Mouse (Mus musculus) layer of hippocampus, postnatal 36 days (tissue): ENCODE measurements around the gene Elf2. TPM values are rescaled to one million over a fixed set of nuclear protein-coding genes. Genes with fewer than 3 reads are reported as not detected.
A peak's percentile ranks its signal among the peaks of the same experiment; 100 is the strongest.
"Not testable (repeated sequence)": the region's sequence is repeated elsewhere in the genome, so short reads cannot be mapped to it uniquely, and the experiment has no call there.

ENCODE experiments used
- DNase-seq, 2 experiments: peaks; one replicate each; pipeline ENCODE4 v3.0.0; 2022
- total RNA-seq, 2 experiments: library from RNA; stranded (reverse); gene quantifications; 2 replicates each; pipeline ENCODE4 v1.2.3; 2021

Gene Elf2
- total RNA-seq, 2 experiments from 2014 or later: 50.2 to 52.0 TPM

DNA sequence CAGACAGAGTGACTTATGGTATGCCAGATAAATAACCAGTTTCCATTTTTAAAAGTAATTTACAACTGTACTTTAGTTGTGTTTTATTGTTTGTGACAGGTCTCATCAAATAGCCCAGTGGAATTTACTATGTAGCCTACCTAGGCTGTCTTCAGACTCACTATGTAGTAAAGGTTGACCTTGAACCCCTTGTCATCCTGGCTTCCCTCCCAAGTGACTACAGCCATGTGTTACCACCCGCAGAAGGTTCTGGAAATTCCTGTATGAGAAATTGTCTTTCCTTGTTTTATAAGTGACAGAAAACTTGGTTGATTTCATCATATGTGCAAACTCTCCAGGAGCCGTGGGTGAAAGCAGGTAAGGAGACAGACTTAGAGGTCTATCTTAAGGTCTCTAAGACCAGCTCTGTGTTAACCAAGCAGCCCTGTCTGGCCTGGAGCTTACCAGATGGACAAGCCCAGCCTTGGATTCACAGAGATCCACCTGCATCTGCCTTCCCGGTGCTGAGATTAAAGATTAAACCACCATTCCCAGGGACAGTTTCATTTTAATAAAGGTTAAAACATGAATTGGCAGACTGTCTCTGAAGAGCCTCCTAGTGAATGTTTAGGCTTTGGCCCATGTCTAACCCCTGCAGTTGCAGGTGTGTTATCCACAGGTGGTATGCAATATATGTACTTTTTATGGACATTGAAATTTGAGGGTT is 108.1 kb downstream of the Elf2 start:
- no peak for DNase-seq

DNA sequence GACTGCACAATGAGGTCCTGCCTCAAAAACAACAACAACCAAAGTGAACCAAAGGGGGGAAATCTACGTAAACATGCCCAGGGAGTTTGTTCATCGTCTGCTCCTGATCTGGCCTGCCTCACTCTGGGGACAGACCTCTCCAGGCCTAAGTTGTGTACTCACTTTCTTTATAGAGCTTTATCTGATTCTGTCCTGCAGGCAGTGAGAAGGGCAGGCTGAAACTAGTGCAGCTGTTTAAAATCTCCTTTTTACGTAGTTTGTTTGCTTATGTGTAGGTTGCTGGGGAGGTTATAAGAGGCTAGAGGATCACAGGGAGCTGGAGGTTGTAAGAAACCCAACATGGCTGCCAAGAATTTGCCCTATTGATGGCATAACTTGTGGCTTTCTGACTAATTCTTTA is 109.0 kb downstream of the Elf2 start:
- DNase-seq: no peak

DNA sequence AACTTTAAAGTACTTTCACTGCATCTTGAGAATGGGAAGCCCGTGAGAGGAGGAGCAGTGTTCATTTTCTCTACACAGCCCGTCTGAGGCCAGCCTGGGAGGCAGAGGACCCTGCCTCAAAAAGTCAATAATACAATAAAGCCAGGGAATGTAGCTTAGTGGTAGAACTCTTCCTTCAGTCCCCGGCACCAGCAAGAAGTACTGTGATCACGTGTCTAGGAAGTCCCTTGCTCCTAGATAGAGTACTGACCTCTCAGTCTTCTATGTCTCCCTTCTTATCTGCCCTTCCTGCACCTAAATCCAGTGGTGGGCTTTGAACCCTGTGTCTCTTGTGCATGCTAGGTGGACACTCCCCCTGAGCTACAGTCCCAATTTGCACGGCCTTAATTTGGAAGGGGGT is 109.6 kb downstream of the Elf2 start:
- no peak for DNase-seq

DNA sequence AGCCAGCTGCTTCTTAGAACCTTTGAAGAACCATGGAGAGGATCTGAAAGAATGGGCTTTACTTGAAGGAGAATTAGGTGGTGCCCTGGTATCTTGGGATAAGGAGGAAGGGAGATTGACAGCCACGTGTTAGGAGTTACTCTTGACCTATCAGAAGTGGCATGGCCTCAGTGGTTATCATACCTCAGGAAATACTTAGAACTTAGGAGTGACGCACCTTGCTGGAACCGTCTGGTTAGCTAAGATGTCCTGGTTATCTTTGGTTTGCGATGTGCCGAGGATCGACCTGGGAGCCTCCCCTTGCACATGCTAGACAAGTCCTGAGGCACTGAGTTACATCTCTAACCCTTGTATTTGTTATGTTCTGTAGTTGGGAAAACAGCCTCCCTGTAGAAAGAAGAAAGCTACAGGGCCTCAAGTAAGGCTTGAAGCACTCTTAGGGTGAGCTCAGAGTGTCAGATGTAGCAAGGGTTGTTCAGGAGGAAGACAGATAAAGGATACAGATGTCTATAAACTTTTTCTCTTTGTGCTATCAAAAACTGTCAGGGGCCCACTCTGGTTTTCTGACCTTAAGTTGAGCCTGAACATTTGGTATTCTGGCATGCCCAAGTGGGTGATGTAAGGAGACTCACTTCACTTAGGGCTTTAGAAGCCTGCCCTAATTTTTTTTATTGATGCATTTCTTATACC is 110.2 kb downstream of the Elf2 start:
- DNase-seq: no peak

DNA sequence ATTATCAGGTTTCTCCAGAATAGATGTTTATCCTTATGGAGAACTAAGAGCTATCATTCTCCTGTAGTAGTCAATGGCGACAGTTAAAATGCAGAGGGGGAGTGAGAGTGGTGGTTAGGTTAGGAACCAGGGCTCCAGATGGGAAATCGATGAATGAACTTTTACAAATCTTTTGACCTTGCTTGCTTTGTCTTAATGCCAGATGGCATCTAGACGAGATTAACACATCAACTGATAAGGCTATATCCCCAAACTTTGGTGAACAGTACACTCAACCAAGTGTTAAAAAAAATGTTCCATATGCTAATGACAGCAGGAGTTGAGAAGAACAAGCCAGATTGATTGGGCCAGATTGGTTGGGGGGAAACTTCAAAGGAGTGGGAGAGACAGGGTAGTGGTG is 111.2 kb downstream of the Elf2 start:
- DNase-seq: peak in 1 of 2 experiments; percentile 28

DNA sequence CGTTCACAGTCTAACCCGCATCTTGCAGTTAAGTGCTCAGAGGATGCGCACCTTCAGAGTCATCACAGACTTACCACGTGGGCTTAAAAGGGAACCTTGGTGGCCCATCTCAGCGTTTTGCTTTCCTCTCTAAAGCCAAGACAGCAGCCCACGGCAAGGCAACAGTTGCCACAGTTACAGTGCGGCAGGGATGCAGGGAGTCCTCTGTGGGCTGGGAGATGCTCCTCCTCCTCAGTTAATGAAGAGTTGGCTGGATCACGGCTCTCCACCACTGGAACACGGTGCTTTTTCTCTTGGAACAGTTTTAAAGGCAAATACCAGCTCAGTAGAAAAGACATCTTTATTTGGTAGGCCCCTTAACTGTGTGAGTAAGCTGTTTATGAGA is 111.7 kb downstream of the Elf2 start:
- peak; percentile 60 to 74 for DNase-seq

DNA sequence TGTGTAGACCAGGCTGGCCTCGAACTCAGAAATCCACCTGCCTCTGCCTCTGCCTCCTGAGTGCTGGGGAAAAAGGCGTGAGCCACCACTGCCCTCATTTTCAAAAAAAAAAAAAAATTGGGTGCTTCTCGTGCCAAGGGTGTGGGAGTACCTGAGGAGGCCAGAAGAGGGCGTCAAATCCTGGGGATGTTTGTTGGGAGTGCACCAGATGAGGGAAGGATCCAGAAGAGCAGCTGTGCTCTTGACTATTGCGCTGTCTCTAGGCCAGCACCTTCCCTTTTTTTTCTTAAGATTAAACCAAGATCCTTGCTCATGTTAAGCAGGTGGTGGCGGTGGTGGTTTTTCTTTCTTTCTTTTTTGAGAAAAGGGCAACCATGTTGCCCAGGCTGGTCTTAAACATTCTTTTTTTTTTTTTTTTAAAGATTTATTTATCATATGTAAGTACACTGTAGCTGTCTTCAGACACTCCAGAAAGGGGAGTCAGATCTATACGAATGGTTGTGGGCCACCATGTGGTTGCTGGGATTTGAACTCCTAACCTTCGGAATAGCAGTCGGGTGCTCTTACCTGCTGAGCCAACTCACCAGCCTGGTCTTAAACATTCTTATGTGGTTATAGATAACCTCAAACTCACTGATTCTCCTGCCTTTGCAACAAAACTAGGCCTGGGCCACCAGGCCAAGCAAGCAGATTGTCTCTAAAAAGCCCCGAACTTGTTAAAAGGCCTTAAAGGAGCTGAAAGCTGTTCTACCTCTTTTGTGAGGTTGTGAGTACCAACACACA is 112.2 kb downstream of the Elf2 start:
- no peak for DNase-seq

DNA sequence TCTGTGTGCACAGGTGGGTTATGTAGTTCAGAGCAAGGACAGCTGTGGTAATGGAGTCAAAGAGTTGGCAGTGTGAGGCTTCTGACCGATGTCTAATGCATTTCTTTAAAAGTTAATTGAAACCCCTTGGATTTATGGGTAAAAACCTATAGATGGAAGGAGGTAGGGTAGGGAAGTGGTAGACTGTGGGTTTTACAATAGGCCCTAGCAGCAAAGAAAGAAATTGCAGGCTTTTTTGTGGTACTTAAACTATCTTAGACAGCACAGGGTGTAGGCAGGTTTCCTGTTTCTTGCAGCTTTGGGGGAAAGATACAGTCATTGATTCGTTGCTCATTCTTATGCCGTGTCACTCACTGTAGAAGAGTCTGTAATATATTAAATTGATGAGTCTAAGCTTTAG is 113.9 kb downstream of the Elf2 start:
- no peak for DNase-seq

DNA sequence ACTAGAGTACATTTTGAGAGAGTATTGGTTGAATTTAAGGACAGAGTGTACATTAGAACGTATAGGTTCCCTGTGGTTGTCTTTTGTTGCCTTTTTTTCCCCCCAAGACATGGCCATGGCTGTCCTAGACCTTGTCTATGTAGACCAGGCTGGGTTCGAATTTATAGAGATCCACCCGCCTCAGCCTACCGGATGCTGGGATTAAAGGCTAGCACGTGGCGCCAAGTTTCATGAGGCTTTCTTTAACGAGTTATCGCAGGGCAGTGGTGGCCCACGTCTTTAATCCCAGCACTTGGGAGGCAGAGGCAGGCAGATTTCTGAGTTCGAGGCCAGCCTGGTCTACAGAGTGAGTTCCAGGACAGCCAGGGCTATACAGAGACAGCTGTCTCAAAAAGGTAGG is 114.5 kb downstream of the Elf2 start:
- no peak for DNase-seq

DNA sequence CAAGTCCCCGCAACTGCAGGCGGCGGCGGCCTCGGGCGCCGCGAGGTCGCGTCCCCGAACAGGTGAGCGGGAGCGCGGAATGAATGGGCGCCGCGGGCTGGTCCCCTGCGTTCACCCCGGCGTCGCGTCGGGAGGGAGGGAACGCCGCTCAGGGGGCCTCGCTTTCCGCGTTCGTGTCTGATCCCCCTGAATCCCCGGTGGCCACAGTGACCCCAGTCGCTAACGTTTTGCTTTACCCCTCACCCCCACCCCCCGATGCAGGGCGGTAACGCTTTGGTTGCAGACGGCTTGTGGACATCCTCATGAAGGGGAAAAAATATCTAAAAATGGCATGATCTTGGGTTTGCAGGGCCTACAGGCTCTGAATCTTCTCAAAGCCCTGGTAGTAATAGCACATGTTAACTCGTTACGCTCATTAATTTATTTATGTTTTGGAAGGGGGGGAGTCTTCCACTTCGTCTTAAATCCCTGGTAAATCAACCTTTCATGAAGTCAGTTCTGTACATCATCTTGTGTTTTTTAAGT is 115.2 kb downstream of the Elf2 start:
- no peak for DNase-seq

DNA sequence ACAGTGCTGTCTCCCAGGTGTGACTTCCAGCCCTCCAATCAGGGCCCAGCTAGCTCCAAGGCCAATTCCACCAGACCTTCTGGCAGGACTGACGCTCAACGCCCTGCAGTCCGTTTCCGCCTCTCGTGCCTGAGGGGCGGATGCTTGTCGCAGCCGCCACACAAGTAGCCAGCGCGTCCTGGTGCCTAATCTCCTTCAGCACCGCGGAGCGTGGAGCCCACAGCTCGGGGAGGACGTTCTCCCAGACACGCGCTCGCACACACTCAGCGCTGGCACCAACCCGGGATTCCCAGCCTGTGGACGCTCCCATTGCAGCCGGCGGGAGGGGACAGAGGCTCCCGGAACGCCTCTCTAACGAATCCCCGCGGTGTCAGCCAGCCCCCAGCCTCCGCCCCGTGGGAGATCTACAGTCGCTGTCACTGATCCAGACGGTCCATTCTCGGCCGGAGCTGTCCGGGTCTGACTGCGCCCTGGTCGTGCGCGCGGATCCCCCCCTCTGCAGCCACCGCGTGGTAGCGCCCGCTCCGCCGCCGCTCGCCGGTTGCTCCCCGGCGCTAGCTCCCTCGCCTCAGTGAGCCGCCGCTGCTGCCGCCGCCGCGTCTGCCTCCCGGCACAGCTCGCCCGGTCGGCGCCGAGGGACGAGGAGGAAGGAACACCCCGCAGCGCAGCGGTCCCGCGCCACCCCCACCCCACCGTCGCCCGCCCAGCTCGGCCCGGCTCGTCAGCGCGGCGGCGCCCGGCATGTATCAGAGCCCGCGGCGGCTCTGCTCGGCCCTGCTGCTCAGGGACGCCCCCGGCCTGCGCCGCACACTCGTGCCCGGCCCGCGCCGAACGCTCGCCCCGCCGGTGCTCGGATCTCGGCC is 115.9 kb downstream of the Elf2 start, which contains the start of gene Noct:
Noct (plus strand) TSS at position 85 of the 863 bp plus-strand sequence.
- DNase-seq: peak; percentile 88 to 89

DNA sequence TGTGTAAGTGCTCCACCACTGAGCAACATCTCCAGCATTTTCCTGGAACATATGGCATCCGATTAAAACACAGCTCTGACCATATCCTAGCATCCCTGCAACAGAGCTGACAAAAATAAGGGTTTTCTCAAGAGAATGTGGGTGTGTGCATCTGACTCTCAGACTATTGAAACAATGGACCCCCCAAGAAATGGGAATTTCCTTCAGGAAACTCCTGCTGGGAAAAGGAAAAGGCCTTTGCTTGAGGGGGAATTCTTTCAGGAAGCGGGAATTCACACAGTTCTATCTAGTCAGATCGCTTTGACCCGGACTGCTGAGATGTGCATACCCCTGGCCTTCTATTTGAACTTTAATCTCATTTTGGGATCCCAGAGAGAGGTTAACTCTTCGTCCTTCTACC is 116.9 kb downstream of the Elf2 start:
- no peak for DNase-seq

DNA sequence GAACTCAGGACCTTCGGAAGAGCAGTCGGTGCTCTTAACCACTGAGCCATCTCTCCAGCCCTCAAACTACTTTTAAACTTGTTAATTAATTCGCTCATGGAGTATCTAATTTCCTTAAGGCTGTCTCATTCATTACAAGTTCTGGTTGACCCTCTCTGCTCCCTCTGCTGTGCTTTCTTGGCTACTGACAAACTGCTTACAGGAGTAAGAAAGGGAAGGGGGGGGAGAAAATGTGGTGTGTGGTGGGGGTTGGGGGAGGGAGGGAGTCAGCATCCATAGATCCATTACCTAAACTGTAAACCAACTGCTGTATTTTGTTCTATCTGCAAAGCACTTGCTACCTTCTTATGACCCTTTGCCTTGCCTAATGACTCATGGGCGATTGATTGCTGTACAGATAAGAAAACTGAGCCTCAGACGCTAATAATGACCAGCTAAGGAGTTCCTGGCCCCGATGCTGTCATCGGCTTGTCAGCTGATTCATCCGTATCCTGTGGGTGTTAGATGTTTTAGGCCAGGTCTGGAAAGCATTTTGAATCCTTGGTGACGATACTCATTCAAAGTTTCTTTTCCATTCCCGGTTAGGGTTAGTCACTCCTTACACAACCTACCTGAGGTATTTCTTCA is 117.5 kb downstream of the Elf2 start:
- DNase-seq: no peak

DNA sequence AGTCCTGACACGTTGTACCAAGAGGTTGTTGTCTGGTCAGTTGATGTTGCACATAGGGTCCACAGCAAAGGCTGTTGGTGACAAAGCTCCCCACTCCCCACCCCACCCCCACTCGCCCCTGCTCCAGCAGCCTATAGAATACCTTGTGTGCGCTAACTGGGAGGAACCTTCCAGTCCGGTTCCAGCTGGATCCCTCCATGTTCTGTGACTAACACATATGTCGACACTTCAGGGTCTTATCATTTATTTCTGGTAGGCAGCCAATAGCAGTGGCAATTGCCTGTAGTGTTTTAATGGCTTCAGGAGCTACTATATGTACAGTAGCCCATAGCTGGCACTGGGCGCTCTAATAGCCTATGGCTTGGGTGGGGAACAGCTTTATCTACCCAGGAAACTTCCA is 118.2 kb downstream of the Elf2 start:
- no peak for DNase-seq

DNA sequence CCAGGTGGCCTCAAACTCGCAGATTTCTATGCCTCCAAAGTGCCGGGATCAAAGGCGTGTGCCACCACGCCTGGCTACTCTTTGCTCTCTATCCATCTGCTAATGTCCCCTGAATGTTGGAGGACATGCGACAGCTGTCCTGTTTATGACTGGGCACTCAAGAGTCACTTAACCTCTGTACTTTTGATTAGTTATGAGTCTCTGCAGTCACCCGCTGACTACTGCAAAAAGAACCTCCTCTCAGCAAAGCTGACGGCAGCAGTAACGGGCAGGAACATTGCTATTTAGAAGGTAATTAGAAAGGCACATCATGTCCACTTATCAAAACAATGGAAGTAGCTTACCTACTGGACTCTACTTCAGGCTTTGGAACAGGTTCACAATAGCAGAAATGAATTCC is 118.6 kb downstream of the Elf2 start:
- no peak for DNase-seq

DNA sequence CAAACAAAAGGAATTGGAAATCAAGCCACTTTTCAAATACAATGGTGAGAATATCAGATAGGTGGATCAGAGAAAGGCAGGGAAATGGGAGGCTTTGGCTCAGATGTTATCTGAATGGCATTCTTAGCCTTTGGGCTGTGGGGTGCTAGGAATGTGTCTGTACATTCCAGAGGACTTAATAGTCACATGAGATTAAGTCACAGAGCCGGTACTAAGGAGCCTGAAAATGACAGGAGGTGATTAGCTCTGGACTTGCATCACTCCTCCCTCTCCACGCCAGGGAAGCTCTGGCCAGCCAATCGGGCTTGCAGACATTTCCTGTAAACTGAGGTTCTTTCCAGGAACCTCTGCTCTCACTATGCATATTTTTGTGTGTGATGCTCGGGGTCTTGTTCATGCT is 119.6 kb downstream of the Elf2 start:
- no peak for DNase-seq

DNA sequence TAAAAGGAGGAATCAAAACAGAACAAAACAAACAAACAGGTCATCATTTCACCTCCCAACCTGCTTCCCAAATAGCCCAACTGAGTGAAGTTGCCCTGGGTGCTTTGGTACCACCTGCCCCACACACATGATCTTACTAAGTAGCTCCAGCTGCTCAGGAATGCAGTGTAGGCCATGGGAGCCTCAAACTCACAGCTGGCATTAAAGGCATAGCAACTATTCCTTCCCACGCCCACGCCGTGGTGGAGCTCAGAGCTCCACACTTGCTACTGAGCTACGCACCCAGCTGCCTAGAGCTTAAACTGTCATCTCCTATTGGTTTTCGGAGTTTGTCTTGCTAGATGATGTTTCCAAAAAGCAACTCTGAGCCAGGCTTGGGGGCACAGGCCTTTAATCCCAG is 121.2 kb downstream of the Elf2 start:
- DNase-seq: no peak

DNA sequence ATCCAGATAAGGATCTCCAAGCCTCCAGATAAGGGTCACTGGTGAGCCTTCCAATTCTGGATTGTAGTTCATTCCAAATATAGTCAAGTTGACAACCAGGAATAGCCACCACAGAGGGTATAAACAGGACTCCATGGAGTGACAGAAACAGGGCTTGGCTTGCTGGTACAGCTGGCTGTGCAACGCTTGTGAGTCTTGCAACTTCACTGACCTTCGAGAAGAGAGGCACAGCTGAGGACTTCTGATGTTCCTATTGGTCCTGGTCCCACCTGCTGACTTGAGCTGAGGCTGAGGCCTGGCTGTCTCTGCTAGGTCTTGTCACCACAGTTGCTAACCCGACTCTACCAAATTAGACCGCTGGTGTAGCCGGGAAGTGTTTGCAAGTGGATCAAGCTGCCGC is 122.1 kb downstream of the Elf2 start:
- not testable (repeated sequence) for DNase-seq

DNA sequence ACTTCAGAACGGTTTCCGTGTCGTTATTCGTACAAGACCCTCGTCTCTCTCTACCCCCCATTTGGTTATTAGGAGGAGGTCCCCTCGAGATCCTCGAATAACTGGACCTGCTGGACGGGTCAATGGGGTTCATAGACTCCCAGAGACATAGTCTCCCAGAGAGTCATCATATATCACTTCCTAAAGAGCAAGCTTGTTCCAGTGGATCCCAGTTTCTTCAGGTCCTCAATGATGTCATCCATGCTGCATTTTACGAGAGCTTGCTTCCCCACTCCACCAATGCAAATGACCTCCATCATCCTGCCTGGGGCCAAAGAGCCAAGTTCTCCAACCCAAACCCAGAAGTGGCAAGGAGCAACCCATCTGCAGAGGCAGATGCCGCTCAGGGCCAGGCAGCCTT is 124.1 kb downstream of the Elf2 start:
- not testable (repeated sequence) for DNase-seq

DNA sequence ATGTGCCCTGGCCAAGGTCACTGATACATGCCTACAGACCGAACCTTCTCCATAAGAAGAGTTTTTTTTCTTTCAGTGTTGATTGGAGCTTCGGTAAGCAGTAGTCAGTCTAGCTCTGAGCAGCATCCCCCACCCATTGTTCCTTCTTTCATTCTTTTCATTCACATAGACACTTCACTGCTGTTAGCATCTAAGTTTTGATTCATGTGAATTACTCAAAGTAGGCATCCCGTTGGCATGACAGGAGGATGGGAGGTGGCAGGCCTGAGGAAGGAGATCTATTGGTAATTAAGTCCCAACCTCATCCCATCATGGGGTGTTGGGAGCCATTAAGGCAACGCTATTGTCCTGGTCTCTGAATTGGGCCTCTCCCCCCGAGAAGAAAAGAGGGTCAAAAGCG is 124.8 kb downstream of the Elf2 start:
- no peak for DNase-seq

DNA sequence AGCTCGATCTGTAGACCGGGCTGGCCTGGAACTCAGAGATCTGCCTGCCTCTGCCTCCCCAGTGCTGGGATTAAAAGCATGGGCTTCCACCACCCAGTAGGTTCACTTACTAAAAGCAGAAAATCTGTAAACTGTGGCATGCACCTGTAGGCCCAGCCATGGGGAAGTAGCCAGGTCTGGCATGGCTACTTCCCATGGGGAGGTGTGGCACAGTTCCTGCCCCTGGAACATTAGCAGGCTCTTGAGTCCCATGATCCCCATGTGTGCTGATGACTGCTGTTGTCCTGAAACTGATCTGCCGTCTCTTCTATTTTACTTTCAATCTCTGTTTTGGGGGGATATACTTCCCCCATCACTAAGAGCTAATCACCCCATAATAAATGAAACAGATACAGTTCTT is 127.4 kb downstream of the Elf2 start:
- DNase-seq: no peak

DNA sequence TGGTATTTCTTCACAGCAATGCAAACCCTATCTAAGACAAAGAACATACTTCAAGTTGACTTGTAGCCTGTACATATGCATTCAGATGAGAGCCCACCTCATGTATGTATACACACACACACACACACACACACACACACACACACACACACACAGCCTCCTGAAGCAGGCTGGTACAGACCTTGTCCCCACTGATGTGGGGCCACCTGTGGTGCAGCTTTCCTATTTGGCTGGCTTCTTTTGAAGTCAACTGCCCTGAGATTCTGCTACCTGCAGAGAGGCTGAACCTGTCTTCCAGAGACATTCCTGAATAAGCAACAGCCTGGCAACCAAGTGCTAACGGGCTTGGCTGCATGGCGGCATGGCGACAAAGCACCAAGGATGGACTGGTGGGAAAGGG is 130.0 kb downstream of the Elf2 start:
- DNase-seq: no peak
